Mouse (Mus musculus): ENCODE results near the gene Lix1l. TPM values are rescaled to one million over a fixed set of nuclear protein-coding genes. Genes with fewer than 3 reads are reported as not detected.

The Lix1l gene
- total RNA-seq, 2 experiments from 2014 or later: 29.9 to 30.5 TPM

Other genes starting within 250 kb of the Lix1l start
- not detected for gene BC107364, start 148.8 kb upstream of the Lix1l start, total RNA-seq (2021)
- under 1 TPM in 1 of 2 experiments, not detected in 1; 0.25 TPM for gene Hfe2, start 76.0 kb upstream of the Lix1l start, total RNA-seq (2021)
- 10 to 100 TPM; 20.7 to 32.2 TPM for gene Txnip, start 43.2 kb upstream of the Lix1l start, total RNA-seq (2021)
- not detected for gene Gm16253, start 24.2 kb upstream of the Lix1l start, total RNA-seq (2021)
- 10 to 100 TPM; 32.4 to 34.2 TPM for gene Polr3gl, start 7.0 kb upstream of the Lix1l start, total RNA-seq (2021)
- 10 to 100 TPM; 49.9 to 51.5 TPM for gene Ankrd34a, start 4.5 kb upstream of the Lix1l start, total RNA-seq (2021)
- gene Rbm8a, start 28.8 kb downstream of the Lix1l start, total RNA-seq (2021): 10 to 100 TPM; 50.8 to 58.4 TPM
- gene Pex11b, start 34.2 kb downstream of the Lix1l start, total RNA-seq (2021): 10 to 100 TPM; 55.7 to 56.7 TPM
- under 1 TPM; 0.77 to 0.91 TPM for gene Gm42957, start 34.3 kb downstream of the Lix1l start, total RNA-seq (2021)
- 1 to 10 TPM; 2.4 to 3.4 TPM for gene Itga10, start 44.4 kb downstream of the Lix1l start, total RNA-seq (2021)
- gene Ankrd35, start 69.0 kb downstream of the Lix1l start, total RNA-seq (2021): 1 to 10 TPM; 4.3 to 5.1 TPM
- 10 to 100 TPM; 26.1 to 27.5 TPM for gene Pias3, start 95.2 kb downstream of the Lix1l start, total RNA-seq (2021)
- 10 to 100 TPM; 10.8 to 15.2 TPM for gene Nudt17, start 107.4 kb downstream of the Lix1l start, total RNA-seq (2021)
- 10 to 100 TPM; 22.0 to 24.1 TPM for gene Polr3c, start 126.5 kb downstream of the Lix1l start, total RNA-seq (2021)
- gene Rnf115, start 126.5 kb downstream of the Lix1l start, total RNA-seq (2021): 10 to 100 TPM; 54.1 to 60.0 TPM
- gene Pdzk1, start 228.1 kb downstream of the Lix1l start, total RNA-seq (2021): under 1 TPM in 1 of 2 experiments, not detected in 1; 0.15 TPM
- not detected for gene Cd160, start 228.2 kb downstream of the Lix1l start, total RNA-seq (2021)

Data from layer of hippocampus, postnatal 36 days (tissue).